Mouse (Mus musculus) Patski (cell line): ENCODE measurements around the gene Creg2. TPM values are rescaled to one million over a fixed set of nuclear protein-coding genes. Genes with fewer than 3 reads are reported as not detected.
A peak's percentile ranks its signal among the peaks of the same experiment; 100 is the strongest.
"Not testable (repeated sequence)": the region's sequence is repeated elsewhere in the genome, so short reads cannot be mapped to it uniquely, and the experiment has no call there.

Source experiments
- ATAC-seq: fragments of 100-300 bp; one replicate; pipeline ENCODE4 v1.8.0; 2021
- CTCF ChIA-PET: fragments of 350-600 bp; sonication (Branson Sonifier 250); formaldehyde crosslinking; loops from one replicate; lab custom pipeline; 2022; ENCODE audit warnings: inconsistent platforms; lab: Charles Lee
- POLR2A ChIA-PET: fragments of 350-600 bp; sonication (Branson Sonifier 250); formaldehyde crosslinking; loops from one replicate; lab custom pipeline; 2022; ENCODE audit warnings: antibody characterized with exemption, inconsistent platforms; lab: Charles Lee
- DNase-seq: peaks from one replicate; pipeline ENCODE4 v3.0.0-alpha.2; 2011; ENCODE audit warnings: low read depth, low spot score
- H3K27me3 ChIP-seq: fragments of 371-371 bp; one replicate; pipeline ENCODE4 v1.5.1; 2021
- CTCF ChIP-seq: fragments of 100-300 bp; IDR thresholded peaks from one replicate; pipeline ENCODE4 v1.5.1; 2021
- in situ Hi-C: fragments of 300-500 bp; cut with MboI; formaldehyde crosslinking; loops from 3 replicates; pipeline ENCODE4 v1.11.1; 2018; ENCODE audit warnings: low pct_unique_long_range_greater_than_20kb, mixed read lengths
- polyA plus RNA-seq: library from polyadenylated mRNA; unstranded; gene quantifications from one replicate; pipeline ENCODE4 v1.2.3, GENCODE M21; 2021

Creg2 gene
- polyA plus RNA-seq, 1 experiment from 2014 or later = not detected

DNA sequence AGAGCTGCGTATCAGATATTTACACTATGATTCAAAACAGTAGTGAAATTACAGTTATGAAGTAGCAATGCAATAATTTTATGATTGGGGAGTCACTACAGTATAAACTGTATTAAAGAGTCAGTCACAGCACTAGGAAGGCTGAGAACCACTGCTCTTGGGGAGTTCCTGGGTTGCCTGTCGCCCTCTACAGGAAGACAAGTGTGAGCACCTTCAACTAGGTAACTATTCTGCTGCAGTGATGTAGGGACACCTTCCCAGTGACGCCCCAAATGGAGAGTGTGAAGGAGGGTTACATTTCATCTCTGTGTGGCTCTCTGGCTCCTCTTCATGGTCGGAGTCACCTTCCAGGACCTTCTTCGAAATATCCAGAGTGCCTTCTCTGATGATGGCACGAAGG lies 29.3 kb upstream of the Creg2 start:
- POLR2A ChIA-PET = no interaction called here
- CTCF ChIA-PET = interaction anchor here (1.3 to 1.6 kb wide), 2 partner anchors 81 to 86 kb away, joined by 4 to 5 read pairs; no protein-coding TSS in a partner anchor
- ATAC-seq (no peak), DNase-seq (no peak)
- TF ChIP-seq CTCF = peak; percentile 64
- in situ Hi-C loops = loop anchor here (10.0 kb wide), 1 partner anchor 414 kb away; no protein-coding TSS in a partner anchor
- H3K27me3 ChIP-seq = peaks cover 3% of the 10 kb centered on the region

DNA sequence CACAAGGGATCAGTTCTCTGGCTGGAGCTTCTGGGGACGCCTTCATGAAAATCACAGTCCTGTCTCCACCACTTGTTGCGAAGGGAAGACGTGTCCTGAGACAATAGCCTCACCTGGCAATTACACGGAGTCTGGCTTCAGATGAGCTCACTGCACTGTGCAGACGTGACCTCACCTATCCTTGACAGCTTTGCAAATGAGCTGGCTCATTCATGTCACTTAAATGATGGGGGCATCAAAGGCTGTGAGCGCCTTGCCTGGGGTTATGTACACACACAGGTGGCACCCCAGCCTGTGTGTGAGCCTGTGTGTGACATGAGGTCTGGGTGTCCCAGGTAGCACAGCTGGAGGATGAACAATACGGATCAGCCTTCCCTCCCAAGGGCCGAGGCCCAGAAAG lies 27.6 kb upstream of the Creg2 start:
- POLR2A ChIA-PET = no interaction called here
- in situ Hi-C loops = loop anchor here (10.0 kb wide), 1 partner anchor 144 kb away; the partner anchor contains the start of gene Cnot11

DNA sequence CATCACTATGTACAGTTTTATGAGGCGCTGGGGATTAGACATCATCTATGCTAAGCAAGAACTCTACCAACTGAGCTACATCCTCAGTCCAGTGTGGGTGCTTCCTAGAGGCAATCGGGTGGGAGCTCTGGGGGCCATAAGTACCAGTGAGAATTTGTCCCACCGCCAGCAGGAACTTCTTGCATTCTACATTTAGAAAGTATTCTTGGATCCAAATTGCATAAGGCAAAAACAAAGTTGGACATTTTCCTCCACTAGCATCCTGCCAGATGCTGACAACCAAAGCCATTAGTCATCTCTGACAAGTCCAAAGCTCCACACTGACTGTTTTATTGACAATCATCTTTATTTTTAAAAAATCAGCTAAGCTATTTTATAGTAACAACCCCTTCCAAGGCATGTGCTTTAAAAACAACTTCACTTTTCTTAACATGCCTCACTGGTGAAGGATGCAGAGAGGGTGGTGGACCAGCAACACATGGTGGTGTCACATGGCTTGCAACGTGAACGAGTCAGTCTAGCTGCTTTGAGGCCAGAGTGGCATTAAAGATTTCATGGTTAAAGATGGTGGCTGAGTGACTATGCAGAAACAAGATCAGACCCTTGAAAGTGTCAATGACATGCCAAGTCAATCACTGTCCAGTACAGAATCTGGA lies 25.1 kb upstream of the Creg2 start:
- ChIA-PET CTCF (interaction anchor here (1.0 to 1.5 kb wide), 2 partner anchors 9 to 10 kb away, joined by 3 to 4 read pairs; no protein-coding TSS in a partner anchor), POLR2A (no interaction called here)
- no peak for TF ChIP-seq CTCF
- DNase-seq (no peak), ATAC-seq (no peak)
- in situ Hi-C loops = loop anchor here (10.0 kb wide), 1 partner anchor 142 kb away; the partner anchor contains the start of gene Cnot11
- peaks cover 3% of the 10 kb centered on the region for H3K27me3 ChIP-seq

More for the DNA sequence above, 27.6 kb upstream of the Creg2 start:
- no peak for TF ChIP-seq CTCF
- H3K27me3 ChIP-seq = peaks cover 3% of the 10 kb centered on the region
- no peak for DNase-seq
- CTCF ChIA-PET = no interaction called here
- ATAC-seq = no peak

DNA sequence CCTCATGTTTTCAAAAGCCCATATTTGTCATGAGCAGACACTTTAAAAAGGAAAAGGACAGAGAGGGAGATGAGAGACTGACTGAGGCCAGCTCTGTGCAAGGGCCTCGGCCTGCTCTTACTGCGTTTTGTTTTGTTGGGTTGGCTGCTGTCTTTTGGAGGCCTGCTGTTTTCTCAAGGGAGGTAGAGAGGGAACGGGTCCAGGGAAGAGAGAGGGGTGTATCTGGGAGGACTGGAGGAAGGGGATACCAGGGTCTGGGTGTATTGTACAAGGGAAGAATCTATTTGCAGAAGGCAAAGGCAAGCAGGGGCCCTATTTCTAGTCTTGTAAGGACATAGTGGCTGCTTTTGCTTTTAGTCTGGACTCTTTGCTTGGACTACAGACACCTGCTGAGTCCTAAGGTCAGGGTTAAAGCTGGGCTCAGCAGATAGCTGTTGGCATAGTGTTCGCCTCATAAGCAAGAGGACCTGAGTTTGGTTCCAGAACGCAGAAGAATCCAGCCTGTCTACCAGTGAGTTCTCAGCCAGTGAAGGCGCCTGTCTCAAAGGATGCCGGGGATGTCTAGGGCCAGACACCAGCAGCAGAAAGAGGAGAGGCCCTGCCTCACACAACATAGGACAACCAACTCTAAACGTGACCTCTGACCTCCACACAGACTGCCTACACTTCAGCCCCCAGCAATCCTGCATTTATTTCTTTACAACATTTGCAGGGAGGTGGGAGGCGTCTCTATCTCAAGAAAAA lies 21.3 kb upstream of the Creg2 start:
- DNase-seq (no peak), ATAC-seq (no peak)
- TF ChIP-seq CTCF = no peak
- H3K27me3 ChIP-seq = peaks cover 4% of the 10 kb centered on the region
- ChIA-PET CTCF (no interaction called here), POLR2A (no interaction called here)
- in situ Hi-C loops = loop anchor here (10.0 to 25.0 kb wide), 2 partner anchors 138 to 285 kb away; partner anchors contain the start of gene Cnot11

DNA sequence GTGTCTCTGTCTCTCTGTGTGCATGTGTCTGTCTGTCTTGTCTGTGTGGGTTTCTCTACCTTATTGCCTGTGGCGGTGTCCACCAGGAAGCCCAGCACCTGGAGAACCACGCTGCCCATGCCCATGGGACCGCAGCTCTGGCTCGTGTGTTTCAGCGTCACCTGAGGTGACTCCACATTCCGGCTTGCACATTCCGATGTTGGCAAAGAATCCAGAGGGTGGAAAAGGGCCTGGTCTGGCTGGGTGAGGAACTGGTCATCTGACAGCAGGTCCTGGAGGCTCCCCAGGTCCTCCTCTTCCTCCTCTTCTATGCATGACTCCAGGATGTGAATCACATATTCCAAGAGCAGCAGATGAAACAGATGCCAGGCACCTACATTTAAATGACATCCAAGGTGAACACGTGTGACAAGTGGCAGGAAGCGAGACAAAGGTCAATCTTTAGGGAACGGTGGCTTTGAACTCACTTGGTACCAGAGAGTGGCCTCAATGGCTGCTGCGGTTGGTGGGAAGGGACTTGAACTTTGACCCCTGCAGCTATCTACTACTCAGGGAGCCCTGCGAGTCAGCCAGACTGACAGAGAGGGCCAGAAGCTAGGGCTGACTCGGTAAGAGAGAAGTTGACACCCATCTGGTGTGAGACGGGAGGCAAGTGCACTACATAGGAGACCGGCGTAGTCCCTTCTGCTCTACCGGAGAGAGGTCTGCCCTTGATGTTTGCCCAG lies 19.1 kb upstream of the Creg2 start:
- peaks cover 11% of the 10 kb centered on the region for H3K27me3 ChIP-seq
- ATAC-seq (no peak), DNase-seq (no peak)
- no peak for TF ChIP-seq CTCF
- CTCF ChIA-PET = no interaction called here
- in situ Hi-C loops = loop anchor here (10.0 to 25.0 kb wide), 2 partner anchors 136 to 283 kb away; partner anchors contain the start of gene Cnot11
- POLR2A ChIA-PET = no interaction called here

DNA sequence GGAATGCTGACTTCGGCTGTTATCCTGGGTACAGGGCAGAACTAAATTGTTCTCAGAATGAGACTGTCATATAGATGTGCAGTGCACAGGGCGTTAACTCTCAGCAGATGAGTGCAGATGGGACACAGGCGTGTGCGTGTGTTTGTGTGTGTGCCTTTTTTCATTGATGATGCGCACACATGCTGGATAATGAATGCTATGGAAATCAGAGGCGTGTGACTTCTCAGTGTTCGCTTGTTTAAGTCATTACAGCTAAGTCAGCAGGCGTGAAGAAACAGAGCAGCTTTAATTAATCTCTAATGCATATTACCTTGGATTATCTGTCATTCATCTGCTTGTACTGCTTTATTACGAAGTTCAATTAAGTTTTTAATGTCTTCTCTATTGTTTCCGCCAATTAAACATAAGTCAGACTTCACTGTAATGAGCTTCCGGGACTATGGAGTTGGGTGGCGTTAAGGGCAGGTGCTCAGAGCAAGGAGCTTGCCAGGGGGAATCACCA lies 15.5 kb upstream of the Creg2 start:
- DNase-seq (no peak), ATAC-seq (no peak)
- in situ Hi-C loops = loop anchor here (25.0 kb wide), 1 partner anchor 280 kb away; no protein-coding TSS in a partner anchor
- POLR2A ChIA-PET = no interaction called here
- CTCF ChIA-PET = interaction anchor here (0.8 to 1.1 kb wide), 2 partner anchors 10 kb away, joined by 3 to 4 read pairs; no protein-coding TSS in a partner anchor
- peaks cover 20% of the 10 kb centered on the region for H3K27me3 ChIP-seq
- TF ChIP-seq CTCF = no peak

DNA sequence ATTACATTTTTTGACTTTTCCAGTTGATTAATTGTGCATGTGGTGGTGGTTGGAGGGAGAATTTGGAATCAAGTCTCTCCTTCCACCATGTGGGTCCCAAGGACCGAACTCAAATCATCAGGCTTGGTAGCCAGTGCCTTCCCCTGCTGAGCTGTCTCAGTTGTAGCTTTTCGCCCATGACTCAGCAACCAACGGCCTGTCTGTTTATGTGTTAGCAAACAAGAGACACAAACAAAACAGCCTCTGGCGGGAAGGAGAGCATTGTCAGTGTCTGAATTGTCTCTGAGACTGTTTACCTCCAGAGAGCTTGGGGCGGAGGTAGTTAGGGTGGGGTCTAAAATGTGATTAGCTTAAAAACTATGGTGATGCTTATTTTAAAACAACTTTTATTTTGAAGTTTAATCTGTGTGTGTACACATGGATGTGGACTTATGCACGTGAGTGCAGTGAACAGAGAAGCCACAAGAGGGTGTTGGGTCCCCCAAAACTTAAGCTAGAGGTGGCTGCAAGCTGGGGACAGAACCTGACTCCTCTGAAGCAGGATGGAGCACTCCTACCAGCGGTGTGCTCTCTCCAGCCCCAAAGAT lies 12.9 kb upstream of the Creg2 start:
- ATAC-seq (no peak), DNase-seq (no peak)
- ChIA-PET POLR2A (no interaction called here), CTCF (no interaction called here)
- TF ChIP-seq CTCF = no peak
- H3K27me3 ChIP-seq = peaks cover 31% of the 10 kb centered on the region
- in situ Hi-C loops = loop anchor here (25.0 kb wide), 1 partner anchor 277 kb away; no protein-coding TSS in a partner anchor

DNA sequence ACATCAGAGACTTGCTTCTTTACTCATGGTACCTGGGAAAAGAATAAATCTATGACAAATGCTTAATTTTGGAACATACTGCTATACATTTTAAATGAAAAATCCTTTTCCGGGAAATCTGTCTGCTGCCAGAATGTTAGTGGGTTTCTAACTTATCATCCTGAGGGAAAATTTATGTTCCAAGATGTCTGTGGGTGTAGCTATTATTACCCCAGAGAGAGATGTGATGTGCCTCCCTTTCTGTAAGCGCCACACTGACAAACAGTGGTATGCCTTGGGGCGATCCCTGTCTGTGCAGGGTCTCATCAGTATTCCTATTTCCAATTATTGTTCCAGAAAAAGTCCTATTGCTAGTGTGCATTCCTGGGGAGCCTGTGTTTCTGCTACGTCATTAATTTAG lies 11.8 kb upstream of the Creg2 start:
- ChIA-PET CTCF (no interaction called here), POLR2A (no interaction called here)
- in situ Hi-C loops = loop anchor here (25.0 kb wide), 1 partner anchor 276 kb away; no protein-coding TSS in a partner anchor
- no peak for TF ChIP-seq CTCF
- ATAC-seq = no peak
- H3K27me3 ChIP-seq = peaks cover 27% of the 10 kb centered on the region
- DNase-seq = no peak

DNA sequence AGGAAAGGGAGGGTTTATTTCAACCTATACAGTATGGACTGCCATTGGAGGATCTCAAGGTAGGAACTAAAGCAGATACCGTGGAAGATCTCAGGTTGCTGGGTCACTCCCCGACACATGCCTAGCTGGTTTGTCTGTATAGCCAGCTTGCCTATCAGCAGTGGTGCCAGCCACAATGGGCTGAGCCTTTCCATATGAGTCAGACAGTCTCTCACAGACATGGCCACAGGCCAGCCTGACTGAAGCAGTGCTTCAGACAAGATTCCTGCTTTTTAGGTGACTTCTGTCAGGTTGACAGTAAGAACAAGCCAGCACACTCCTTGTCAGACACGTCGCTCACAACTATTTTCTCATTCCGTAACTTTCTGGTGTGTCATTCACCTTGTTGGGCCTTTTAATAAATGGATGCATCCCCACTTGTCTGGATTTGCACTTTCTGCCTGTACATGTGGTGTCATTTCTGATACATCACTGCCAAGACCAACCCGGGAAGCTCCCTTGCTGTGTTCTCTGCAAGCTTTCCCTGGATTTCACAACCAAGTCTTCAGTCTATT lies 5.8 kb upstream of the Creg2 start:
- ATAC-seq = no peak
- POLR2A ChIA-PET = interaction anchor here (0.7 kb wide), 1 partner anchor 52 kb away, joined by 3 read pairs; no protein-coding TSS in a partner anchor
- CTCF ChIA-PET = interaction anchor here (0.8 kb wide), 1 partner anchor 10 kb away, joined by 3 read pairs; no protein-coding TSS in a partner anchor
- in situ Hi-C loops = loop anchor here (25.0 kb wide), 1 partner anchor 270 kb away; no protein-coding TSS in a partner anchor
- H3K27me3 ChIP-seq = peaks cover 26% of the 10 kb centered on the region
- DNase-seq = no peak
- no peak for TF ChIP-seq CTCF

DNA sequence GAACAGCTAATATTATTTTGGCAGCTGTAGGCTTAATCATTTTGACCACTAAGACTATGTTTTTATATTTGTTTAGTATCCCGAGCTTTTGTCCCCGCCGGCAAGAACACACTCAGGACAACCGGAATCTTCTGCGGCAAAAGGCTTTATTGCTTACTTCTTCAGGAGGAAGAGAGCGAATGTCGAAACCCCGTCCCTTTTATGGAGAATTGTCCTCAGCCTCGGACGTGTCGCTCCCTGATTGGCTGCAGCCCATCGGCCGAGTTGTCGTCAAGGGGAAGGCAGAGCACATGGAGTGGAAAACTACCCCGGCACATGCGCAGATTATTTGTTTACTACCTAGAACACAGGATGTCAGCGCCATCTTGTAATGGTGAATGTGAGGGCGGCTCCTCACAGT lies 3.6 kb upstream of the Creg2 start:
- POLR2A ChIA-PET, CTCF ChIA-PET, ATAC-seq, DNase-seq: not testable (repeated sequence)
- in situ Hi-C loops = loop anchor here (25.0 kb wide), 1 partner anchor 268 kb away; no protein-coding TSS in a partner anchor
- peaks cover 27% of the 10 kb centered on the region for H3K27me3 ChIP-seq
